Mouse (Mus musculus) limb, embryonic 15.5 days (tissue): Measurements from ENCODE around the gene Siah3. TPM values are rescaled to one million over a fixed set of nuclear protein-coding genes. Genes with fewer than 3 reads are reported as not detected.

Experiments
- ATAC-seq: fragments of 200-750 bp; cut with Nextera tagmentation; 2 replicates; pipeline ENCODE4 v1.8.0; 2017; ENCODE audit warnings: low read depth, moderate TSS enrichment; ENCODE audit not compliant: insufficient number of reproducible peaks, low FRiP score, low TSS enrichment
- H3K27ac ChIP-seq: fragments of 300-500 bp; sonication (generic); 2 replicates; pipeline ENCODE4 v1.5.1; 2015; ENCODE audit warnings: moderate library complexity, mild to moderate bottlenecking, inconsistent platforms
- H3K27me3 ChIP-seq: fragments of 300-500 bp; sonication (generic); 2 replicates; pipeline ENCODE4 v1.6.1; 2015; ENCODE audit warnings: inconsistent platforms
- H3K36me3 ChIP-seq: fragments of 300-500 bp; sonication (generic); 2 replicates; pipeline ENCODE4 v1.6.1; 2015; ENCODE audit warnings: inconsistent platforms
- H3K4me1 ChIP-seq: fragments of 300-500 bp; sonication (generic); 2 replicates; pipeline ENCODE4 v1.6.1; 2015; ENCODE audit warnings: inconsistent platforms
- H3K4me2 ChIP-seq: fragments of 300-500 bp; sonication (generic); 2 replicates; pipeline ENCODE4 v1.6.1; 2015; ENCODE audit warnings: mild to moderate bottlenecking, inconsistent platforms
- H3K4me3 ChIP-seq: fragments of 300-500 bp; sonication (generic); 2 replicates; pipeline ENCODE4 v1.5.1; 2015; ENCODE audit warnings: mild to moderate bottlenecking, inconsistent platforms
- H3K9ac ChIP-seq: fragments of 300-500 bp; sonication (generic); 2 replicates; pipeline ENCODE4 v1.6.1; 2015; ENCODE audit warnings: inconsistent platforms
- H3K9me3 ChIP-seq: fragments of 300-500 bp; sonication (generic); 2 replicates; pipeline ENCODE4 v1.6.1; 2016; ENCODE audit warnings: inconsistent platforms
- WGBS: fragments of 180-500 bp; shearing (Covaris S2); methylation state at CpG from one replicate; pipeline ENCODE4 v1.1.7; 2015; 5-methylcytosine and 5-hydroxymethylcytosine counted together
- polyA plus RNA-seq: library from polyadenylated mRNA; unstranded; fragments of >200 nt; fragmentation: Nextera tagmentation; extraction: Ambion mirVana; gene quantifications from 2 replicates; pipeline ENCODE4 v1.2.1, GENCODE M21; 2015

Gene Siah3
- polyA plus RNA-seq, 1 experiment from 2014 or later: 0.27 TPM

DNA sequence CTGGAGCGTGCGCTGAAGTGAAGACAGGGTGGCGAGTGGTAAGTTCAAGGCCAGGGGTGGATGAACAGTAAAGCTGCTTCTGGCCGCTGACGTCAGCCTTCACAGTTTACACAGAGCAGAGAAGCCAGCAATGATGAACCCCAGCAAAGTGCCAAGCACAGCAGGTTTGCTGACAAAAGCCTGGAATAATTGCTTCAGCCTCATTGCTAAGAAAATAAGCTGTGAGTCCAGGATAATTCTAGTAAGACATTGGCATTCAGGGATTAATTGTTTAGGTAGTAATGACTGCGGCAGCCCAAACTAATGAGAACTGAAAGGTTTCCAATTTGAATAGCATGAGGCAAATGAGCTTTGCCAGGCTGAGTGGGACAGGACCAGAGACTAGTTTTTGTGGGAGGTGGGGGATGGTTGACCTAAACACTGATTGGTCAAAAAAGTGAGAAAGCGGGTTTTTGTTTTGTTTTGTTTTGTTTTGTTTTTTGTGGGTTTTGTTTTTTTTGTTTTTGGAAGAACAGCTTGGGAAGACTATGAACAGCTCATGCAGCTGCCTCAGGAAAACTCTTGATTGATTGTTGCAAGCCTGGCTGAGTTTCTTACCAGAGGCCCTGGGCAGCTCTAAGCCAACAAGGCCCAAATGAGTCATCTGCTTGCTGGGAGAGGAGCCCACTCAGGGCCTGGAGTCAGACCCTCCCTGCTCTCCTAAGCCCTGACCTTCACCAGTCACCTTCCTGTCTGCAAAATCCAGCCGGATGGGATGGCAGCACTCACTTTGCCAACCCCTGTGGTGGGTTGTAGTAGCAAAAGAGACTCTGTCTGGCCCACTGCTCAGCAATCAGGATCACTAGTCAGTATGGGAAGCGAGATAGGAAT lies 17.5 kb downstream of the Siah3 start:
- H3K27me3 ChIP-seq: no peaks in the 10 kb centered on the region
- H3K4me2 ChIP-seq: no peak overlapping the region
- no peak for ATAC-seq
- H3K4me1 ChIP-seq: no peaks in the 10 kb centered on the region
- H3K36me3 ChIP-seq: no peaks in the 10 kb centered on the region
- no peaks in the 10 kb centered on the region for H3K9me3 ChIP-seq
- no peak overlapping the region for H3K4me3 ChIP-seq
- 71% methylated on average over 9 of the region's 9 CpGs for WGBS
- H3K9ac ChIP-seq: no peak overlapping the region
- H3K27ac ChIP-seq: no peak overlapping the region

DNA sequence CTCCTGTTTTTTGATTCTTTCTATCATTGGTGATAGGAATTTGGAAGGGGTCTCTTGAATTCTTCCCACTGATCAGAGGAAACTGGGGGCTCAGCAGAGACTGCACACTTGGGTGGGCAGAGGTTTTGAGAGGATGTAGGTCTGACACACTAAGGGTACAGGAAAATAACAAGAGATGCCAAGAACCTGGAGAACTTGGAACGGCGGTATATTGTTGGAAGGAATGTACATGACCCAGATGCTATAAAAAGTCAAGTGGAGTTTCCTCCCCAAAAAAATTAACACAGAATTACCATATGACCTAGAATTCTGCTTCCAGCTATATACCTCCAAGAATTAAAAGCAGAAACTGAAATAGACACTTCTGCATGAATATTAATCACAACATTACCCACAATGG lies 20.1 kb downstream of the Siah3 start:
- H3K9me3 ChIP-seq: no peaks in the 10 kb centered on the region
- no peak overlapping the region for H3K4me2 ChIP-seq
- no peak overlapping the region for H3K27ac ChIP-seq
- no peak overlapping the region for H3K9ac ChIP-seq
- no peak for ATAC-seq
- H3K4me1 ChIP-seq: no peaks in the 10 kb centered on the region
- no peak overlapping the region for H3K4me3 ChIP-seq
- no peaks in the 10 kb centered on the region for H3K27me3 ChIP-seq
- H3K36me3 ChIP-seq: no peaks in the 10 kb centered on the region
- WGBS: 69% methylated on average over 2 of the region's 2 CpGs

DNA sequence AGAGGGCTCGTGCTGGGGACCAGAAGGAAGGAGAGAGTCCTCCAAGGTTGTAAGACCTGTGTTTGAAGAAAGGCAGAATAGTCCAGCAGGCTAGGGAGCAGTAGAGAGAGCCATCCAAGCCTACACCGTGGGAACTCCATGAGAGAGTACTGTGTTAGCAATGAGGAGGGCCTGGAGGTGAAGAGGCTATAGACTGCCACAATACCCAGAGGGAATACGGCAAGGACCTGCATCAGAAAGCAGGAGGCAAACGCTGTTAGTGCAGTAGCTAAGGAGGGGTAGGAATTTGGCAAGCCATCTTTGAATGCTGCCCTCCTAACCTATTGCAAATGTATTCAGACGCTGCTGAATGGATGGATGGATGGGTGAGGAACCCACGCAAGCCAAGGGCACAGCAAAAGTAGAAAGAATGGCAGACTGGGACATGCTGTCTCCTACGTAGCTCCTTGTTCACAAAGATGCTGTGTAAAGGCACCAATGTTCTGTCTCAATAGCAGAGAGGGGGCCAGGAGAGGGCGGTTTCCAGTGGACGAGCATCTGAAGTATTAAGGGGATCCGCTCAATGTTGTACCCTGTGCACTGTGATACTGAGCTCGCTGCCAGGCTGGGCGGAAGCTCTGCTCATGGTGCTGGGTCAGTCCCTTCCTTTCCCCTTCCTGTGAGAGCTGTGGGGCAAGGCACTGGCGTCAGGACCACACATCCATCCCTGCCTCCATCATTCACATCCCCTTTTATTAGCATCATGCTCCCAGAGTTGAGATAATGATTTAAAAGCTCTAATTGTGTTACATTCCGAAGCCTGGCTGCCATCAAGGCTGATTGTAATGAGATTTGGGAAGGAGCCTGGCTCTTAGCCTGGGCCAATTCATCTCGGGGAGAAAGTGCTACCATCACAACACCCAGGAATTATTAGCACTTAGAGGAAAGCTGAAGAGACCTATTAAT lies 26.7 kb downstream of the Siah3 start:
- Histone ChIP-seq H3K9ac (no peak overlapping the region), H3K4me1 (0 out of 2 replicates have a peak, but pooled peaks cover 11% of the 10 kb centered on the region), H3K9me3 (no peaks in the 10 kb centered on the region), H3K36me3 (no peaks in the 10 kb centered on the region), H3K4me2 (no peak overlapping the region), H3K27ac (no peak overlapping the region), H3K4me3 (no peak overlapping the region), H3K27me3 (no peaks in the 10 kb centered on the region)
- 76% methylated on average over 15 of the region's 15 CpGs for WGBS
- ATAC-seq: no peak

DNA sequence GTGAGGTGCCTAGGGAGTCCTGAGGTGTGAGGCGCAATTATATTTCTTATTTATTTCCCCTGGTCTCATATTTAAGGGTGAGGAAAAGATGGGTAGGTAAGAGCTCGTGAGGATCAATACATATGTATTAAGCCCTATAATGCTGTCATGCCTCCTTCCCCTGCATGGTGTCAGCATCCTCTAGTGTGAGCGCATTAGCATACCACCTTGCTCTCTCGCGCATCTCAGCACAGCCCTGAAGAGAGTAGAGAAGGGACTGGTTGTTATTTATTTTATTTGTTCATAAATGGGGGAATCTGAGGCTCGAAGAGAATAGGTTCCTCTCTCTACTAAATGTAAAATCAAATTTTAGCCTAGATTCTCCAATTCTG lies 27.4 kb downstream of the Siah3 start:
- no peak overlapping the region for H3K9ac ChIP-seq
- H3K4me1 ChIP-seq: 0 out of 2 replicates have a peak, but pooled peaks cover 11% of the 10 kb centered on the region
- no peak overlapping the region for H3K27ac ChIP-seq
- no peak for ATAC-seq
- H3K4me3 ChIP-seq: no peak overlapping the region
- H3K27me3 ChIP-seq: no peaks in the 10 kb centered on the region
- WGBS: 83% methylated on average over 6 of the region's 6 CpGs
- H3K9me3 ChIP-seq: no peaks in the 10 kb centered on the region
- no peaks in the 10 kb centered on the region for H3K36me3 ChIP-seq
- no peak overlapping the region for H3K4me2 ChIP-seq

DNA sequence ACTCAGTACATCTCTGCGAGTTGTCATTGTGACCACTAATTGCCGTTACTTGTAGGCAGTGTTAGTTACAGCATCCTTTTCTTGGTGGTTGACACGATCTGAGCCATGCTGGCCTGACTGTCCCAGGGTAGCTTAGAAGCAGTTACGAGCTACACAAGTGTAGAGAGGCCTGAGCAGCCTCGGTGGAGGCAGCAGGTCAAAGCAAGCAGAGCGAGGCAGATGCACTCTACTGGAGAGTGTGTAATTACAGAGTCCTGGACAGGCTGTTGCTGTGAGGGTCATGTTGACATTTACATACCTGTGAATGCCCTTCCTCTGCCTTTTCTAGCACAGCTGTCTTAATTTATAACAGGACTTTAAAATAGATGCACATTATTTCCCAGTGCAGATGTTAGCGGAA lies 32.1 kb downstream of the Siah3 start:
- Histone ChIP-seq H3K4me1 (0 out of 2 replicates have a peak, but pooled peaks cover 11% of the 10 kb centered on the region), H3K4me3 (no peak overlapping the region), H3K9ac (no peak overlapping the region), H3K4me2 (no peak overlapping the region), H3K27ac (no peak overlapping the region), H3K27me3 (no peaks in the 10 kb centered on the region), H3K9me3 (no peaks in the 10 kb centered on the region), H3K36me3 (no peaks in the 10 kb centered on the region)
- ATAC-seq: no peak
- WGBS: 67% methylated on average over 7 of the region's 7 CpGs

DNA sequence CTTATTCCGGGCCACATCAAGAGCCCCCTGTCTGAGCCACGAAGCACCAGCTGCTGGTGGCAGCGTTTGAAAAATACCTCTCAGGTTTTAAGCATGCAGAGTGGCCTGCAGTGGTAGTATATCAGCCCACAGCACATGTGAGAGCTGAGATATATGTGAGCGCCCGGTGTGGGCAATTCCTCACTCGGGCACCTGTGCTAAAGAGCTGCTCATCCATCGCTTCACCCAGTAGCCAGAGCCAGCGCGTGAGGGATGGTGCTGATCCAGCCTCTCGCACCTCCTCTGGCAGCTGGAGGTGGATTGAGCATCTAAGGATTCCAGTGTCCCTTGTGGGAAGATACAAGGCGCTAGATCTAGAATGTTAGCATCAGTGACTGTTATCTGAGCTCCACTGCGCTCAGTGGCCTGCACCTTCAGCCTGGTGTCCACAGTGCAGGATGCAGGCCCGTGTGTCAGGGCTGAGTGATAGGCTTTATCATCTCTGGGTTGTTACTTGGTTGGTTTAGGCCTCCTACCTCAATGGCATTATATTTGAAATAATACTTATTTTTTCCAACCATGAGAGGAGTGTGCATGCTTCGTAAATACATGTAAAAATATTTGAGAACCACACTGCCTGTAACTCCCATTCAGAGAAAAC lies 37.9 kb downstream of the Siah3 start:
- Histone ChIP-seq H3K9ac (no peak overlapping the region), H3K27me3 (no peaks in the 10 kb centered on the region), H3K4me1 (no peaks in the 10 kb centered on the region), H3K4me3 (no peak overlapping the region), H3K4me2 (no peak overlapping the region), H3K9me3 (no peaks in the 10 kb centered on the region), H3K27ac (no peak overlapping the region), H3K36me3 (no peaks in the 10 kb centered on the region)
- 87% methylated on average over 14 of the region's 14 CpGs for WGBS
- no peak for ATAC-seq

DNA sequence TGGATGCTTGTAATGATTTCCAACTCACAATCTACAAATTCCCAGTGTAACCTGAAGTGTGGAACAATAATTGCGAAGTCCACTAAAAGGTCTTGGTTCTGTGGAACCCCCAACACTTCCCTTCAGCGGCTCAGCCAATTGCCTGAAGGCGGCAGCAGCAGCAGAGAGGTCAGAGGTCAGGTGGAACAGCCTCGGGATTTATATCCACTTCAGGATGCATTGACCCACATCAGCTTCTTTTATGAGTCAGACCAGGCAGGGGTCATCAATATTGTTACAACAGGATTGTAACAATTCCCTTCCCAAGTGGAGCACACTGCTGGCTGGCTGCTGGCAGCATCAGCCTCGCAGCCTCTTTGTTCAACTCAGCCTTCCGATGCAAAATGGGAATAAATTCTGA lies 39.1 kb downstream of the Siah3 start:
- Histone ChIP-seq H3K9me3 (no peaks in the 10 kb centered on the region), H3K36me3 (no peaks in the 10 kb centered on the region), H3K27ac (no peak overlapping the region), H3K9ac (no peak overlapping the region), H3K27me3 (no peaks in the 10 kb centered on the region), H3K4me1 (no peaks in the 10 kb centered on the region), H3K4me3 (no peak overlapping the region), H3K4me2 (no peak overlapping the region)
- ATAC-seq: no peak
- 49% methylated on average over 6 of the region's 6 CpGs for WGBS

DNA sequence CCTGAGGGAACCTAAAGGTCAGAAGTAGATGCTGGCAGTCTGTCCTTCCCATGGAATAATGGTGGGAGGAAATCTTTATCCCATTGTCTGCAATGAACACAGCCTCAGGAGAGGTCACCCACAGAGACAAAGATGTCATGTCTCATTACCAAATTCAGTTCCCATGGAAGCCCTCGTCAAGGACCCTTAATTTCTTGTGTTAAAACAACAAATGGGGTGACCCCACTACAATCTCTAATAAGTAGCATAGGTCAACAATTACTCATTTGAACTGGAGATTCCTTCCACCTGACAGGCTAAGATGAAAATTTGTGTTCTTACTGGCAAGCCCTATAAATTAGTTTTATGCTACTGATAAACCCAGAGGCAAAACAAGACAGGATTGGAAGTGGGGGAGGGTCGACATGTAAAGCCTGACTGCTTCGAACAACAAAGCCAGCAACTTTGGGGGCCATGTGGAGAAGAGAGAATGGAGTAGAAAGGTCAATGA lies 45.8 kb downstream of the Siah3 start:
- Histone ChIP-seq H3K4me2 (no peak overlapping the region), H3K4me1 (no peaks in the 10 kb centered on the region), H3K36me3 (no peaks in the 10 kb centered on the region), H3K27me3 (no peaks in the 10 kb centered on the region), H3K9me3 (no peaks in the 10 kb centered on the region), H3K9ac (no peak overlapping the region), H3K4me3 (no peak overlapping the region), H3K27ac (no peak overlapping the region)
- 46% methylated on average over 3 of the region's 3 CpGs for WGBS
- ATAC-seq: no peak

DNA sequence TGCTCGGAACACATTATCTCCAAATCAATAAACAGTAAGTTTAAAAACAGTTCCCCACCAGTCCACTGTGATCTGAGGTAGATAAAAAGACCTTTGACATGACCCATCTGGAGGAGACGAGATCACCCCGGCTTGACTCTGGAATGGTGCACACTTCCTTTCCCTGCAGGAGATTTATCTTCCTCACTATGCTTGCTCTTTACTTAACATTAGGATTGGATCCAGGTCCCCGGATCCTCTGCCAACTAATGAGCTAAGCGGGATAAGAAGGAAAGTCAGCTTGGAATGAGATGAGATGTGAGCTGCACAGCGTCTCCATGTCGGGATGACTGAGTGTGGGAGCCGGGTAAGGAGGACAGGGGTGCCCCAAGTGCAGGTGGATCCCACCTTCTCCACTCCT lies 46.7 kb downstream of the Siah3 start:
- H3K9ac ChIP-seq: no peak overlapping the region
- no peaks in the 10 kb centered on the region for H3K4me1 ChIP-seq
- 55% methylated on average over 8 of the region's 8 CpGs for WGBS
- H3K27me3 ChIP-seq: no peaks in the 10 kb centered on the region
- H3K36me3 ChIP-seq: no peaks in the 10 kb centered on the region
- H3K4me3 ChIP-seq: no peak overlapping the region
- no peak overlapping the region for H3K27ac ChIP-seq
- H3K4me2 ChIP-seq: no peak overlapping the region
- no peak for ATAC-seq
- H3K9me3 ChIP-seq: no peaks in the 10 kb centered on the region

DNA sequence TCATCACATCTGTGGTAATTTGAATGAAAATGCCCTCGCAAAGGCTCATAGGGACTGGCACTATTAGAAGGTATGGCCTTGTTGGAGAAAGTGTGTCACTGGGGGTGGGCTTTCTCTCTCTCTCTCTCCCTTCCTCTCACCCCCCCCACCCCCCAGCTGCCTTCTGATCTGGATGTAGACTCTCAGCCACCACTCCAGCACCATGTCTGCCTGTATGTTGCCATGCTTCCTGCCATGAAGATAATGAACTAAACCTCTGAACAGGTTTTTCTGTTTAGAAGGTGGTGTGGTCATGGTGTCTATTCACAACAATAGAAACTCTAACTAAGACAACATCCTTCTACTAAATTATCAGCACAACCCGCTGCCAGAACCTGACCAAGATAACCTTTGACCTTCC lies 48.5 kb downstream of the Siah3 start:
- H3K9me3 ChIP-seq: no peaks in the 10 kb centered on the region
- no peaks in the 10 kb centered on the region for H3K36me3 ChIP-seq
- H3K4me2 ChIP-seq: no peak overlapping the region
- no peak overlapping the region for H3K27ac ChIP-seq
- H3K4me1 ChIP-seq: no peaks in the 10 kb centered on the region
- no peak overlapping the region for H3K9ac ChIP-seq
- H3K4me3 ChIP-seq: no peak overlapping the region
- WGBS: 73% methylated on average over 2 of the region's 2 CpGs
- ATAC-seq: no peak
- no peaks in the 10 kb centered on the region for H3K27me3 ChIP-seq

DNA sequence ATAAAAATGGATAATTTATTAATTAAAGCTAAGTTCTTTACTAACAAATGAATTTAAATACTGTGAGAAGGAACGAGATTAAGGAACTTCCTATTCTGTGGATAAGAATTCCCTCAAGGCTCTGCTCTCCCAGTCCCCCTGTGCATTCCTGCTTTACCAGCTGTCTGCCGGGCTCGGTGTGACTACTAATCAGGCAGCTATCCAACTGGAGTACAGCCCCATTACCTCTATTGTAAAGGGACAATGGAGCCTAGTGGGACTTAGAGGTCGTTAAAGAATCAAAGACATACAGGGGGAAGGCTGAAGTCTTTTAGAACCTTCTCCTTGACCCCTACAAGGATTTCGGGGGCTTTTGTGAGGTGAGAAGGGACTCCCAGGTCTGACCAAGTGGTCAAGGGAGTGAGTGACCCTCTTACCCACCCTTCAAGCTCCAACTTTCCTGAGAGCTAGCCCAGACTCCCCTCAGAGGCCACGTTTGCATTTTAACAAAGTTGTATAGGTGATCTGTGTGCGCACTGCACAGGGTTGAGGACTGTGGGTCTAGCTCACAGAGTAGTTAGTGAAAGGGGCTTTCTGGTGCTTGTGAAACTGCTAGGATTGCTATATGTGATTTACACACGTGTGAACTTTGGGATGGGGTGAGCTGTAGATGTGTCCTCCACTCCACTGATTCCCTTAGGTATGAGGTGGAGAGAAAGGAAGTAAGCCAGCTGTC lies 49.5 kb downstream of the Siah3 start:
- Histone ChIP-seq H3K9me3 (no peaks in the 10 kb centered on the region), H3K27me3 (no peaks in the 10 kb centered on the region), H3K27ac (no peak overlapping the region), H3K36me3 (no peaks in the 10 kb centered on the region), H3K4me3 (no peak overlapping the region), H3K4me2 (no peak overlapping the region), H3K4me1 (no peaks in the 10 kb centered on the region), H3K9ac (no peak overlapping the region)
- 42% methylated on average over 8 of the region's 8 CpGs for whole genome bisulfite sequencing
- ATAC-seq: no peak
